8 mouse cellular contexts compared by ENCODE assay signal in genomic region chr13:107847179-107848012, GRCm38 (mm10).
DNase-seq lines count a peak whose midpoint lies in the region; ATAC-seq and TF ChIP-seq lines count a peak whose summit lies in the region.

No protein-coding gene starts in this region.

- peaks cover 8% of the 10 kb centered on the region for H3K4me1 ChIP-seq in heart, adult 2 months (ENCODE audit: control insufficient read depth, insufficient read depth, low read length)
- H3K4me1 ChIP-seq in heart, embryonic 14.5 days (ENCODE audit: control insufficient read depth in 2 of 2, insufficient read depth in 2 of 2, low read length in 2 of 2), result peaks cover 24 to 34% of the 10 kb centered on the region in 2 experiments
- H3K4me1 ChIP-seq in midbrain, embryonic 15.5 days, result peaks cover 70% of the 10 kb centered on the region

- no peaks in the 10 kb centered on the region for H3K9me3 ChIP-seq in heart, embryonic 14.5 days (ENCODE audit: control insufficient read depth, low read length)
- H3K9me3 ChIP-seq in midbrain, embryonic 15.5 days, result no peaks in the 10 kb centered on the region

- TF ChIP-seq EP300 in heart, adult 2 months (IDR thresholded peaks at IDR 0.05; ENCODE audit: insufficient read depth, low read depth, low read length), result no peak

- no peak overlapping the region for H3K9ac ChIP-seq in heart, adult 2 months (ENCODE audit: low read depth, low read length)
- H3K9ac ChIP-seq in heart, embryonic 14.5 days (ENCODE audit: low read length), result no peak overlapping the region
- H3K9ac ChIP-seq in midbrain, embryonic 15.5 days, result no peak overlapping the region

- H3K4me3 ChIP-seq in heart, adult 2 months, result peak overlapping the region; percentile 23
- H3K4me3 ChIP-seq in heart, embryonic 14.5 days (ENCODE audit: control insufficient read depth in 1 of 2, insufficient read depth in 1 of 2, low read depth in 1 of 2, low read length in 2 of 2), result peak overlapping the region in 1 of 2 experiments; percentile 2; a peak in 1 of 4 replicates
- H3K4me3 ChIP-seq in midbrain, embryonic 15.5 days, result no peak overlapping the region

- DNase-seq in heart, adult 2 months, result no peak
- no peak for DNase-seq in heart, postnatal 25 days (ENCODE audit: low spot score)
- peak; percentile 46 to 53 for DNase-seq in kidney, postnatal 36 days
- DNase-seq in urinary bladder, postnatal 4 days (ENCODE audit: low spot score in 2 of 2), result no peak
- no peak for DNase-seq in left cerebral cortex, adult 8-10 months (ENCODE audit: low spot score in 2 of 2)
- DNase-seq in adrenal gland, postnatal 36 days, result no peak

- intact Hi-C loops in heart, adult 2 months (cut with DNase I), result no loop called here
- intact Hi-C loops in heart, postnatal 25 days (cut with DNase I), result no loop called here

- TF ChIP-seq POLR2A in heart, adult 2 months (IDR thresholded peaks at IDR 0.05; ENCODE audit: insufficient read depth, low read depth, low read length), result no peak

- 31% methylated on average over 18 of the region's 18 CpGs for WGBS in heart, adult 2 months
- 37% methylated on average over 18 of the region's 18 CpGs for WGBS in heart, embryonic 14.5 days
- 17% methylated on average over 18 of the region's 18 CpGs for WGBS in midbrain, embryonic 15.5 days

- peaks cover 6% of the 10 kb centered on the region for H3K79me2 ChIP-seq in heart, adult 2 months (replicated peaks; ENCODE audit: control insufficient read depth, insufficient read depth, low read length)

- H3K4me2 ChIP-seq in heart, embryonic 14.5 days (ENCODE audit: low read length), result peak overlapping the region; percentile 48
- peak overlapping the region; percentile 38 for H3K4me2 ChIP-seq in midbrain, embryonic 15.5 days

- 0 out of 2 replicates have a peak, but pooled peaks cover 2% of the 10 kb centered on the region for H3K36me3 ChIP-seq in heart, adult 2 months (ENCODE audit: control insufficient read depth, insufficient read depth, low read length)
- H3K36me3 ChIP-seq in heart, embryonic 14.5 days (ENCODE audit: control insufficient read depth, insufficient read depth, low read length), result no peaks in the 10 kb centered on the region
- H3K36me3 ChIP-seq in midbrain, embryonic 15.5 days (replicated peaks), result no peaks in the 10 kb centered on the region

- TF ChIP-seq CTCF in heart, adult 2 months (IDR thresholded peaks at IDR 0.05), result no peak

- ATAC-seq in heart, embryonic 14.5 days (ENCODE audit: insufficient number of reproducible peaks, insufficient read depth, low FRiP score, low read depth), result no peak
- peak; percentile 54 for ATAC-seq in midbrain, embryonic 15.5 days (replicated peaks)

- H3K27me3 ChIP-seq in heart, adult 2 months (ENCODE audit: control insufficient read depth, insufficient read depth, low read length), result no peaks in the 10 kb centered on the region
- no peaks in the 10 kb centered on the region for H3K27me3 ChIP-seq in heart, embryonic 14.5 days (ENCODE audit: control insufficient read depth, insufficient read depth, low read length)
- no peaks in the 10 kb centered on the region for H3K27me3 ChIP-seq in midbrain, embryonic 15.5 days (replicated peaks)

- H3K27ac ChIP-seq in heart, adult 2 months, result no peak overlapping the region
- H3K27ac ChIP-seq in heart, embryonic 14.5 days (replicated peaks in 1 of 2; ENCODE audit: control insufficient read depth in 1 of 2, insufficient read depth in 1 of 2, low read depth in 2 of 2, low read length in 2 of 2), result peak overlapping the region in 1 of 2 experiments; percentile 37; a peak in 1 of 4 replicates
- H3K27ac ChIP-seq in midbrain, embryonic 15.5 days, result no peak overlapping the region

Comparison
In these comparisons a context has a peak if more than half of its experiments do, and no peak if none do; other contexts are left out.
1. DNase-seq: peak in kidney, postnatal 36 days (2 of 2); none in heart, adult 2 months (0 of 2), heart, postnatal 25 days (single experiment), urinary bladder, postnatal 4 days (0 of 2), left cerebral cortex, adult 8-10 months (0 of 2) and adrenal gland, postnatal 36 days (0 of 2).